Mouse (Mus musculus) T-cell, adult 66 days (primary cell): Measurements from ENCODE around the gene Ikzf2. TPM values are rescaled to one million over a fixed set of nuclear protein-coding genes. Genes with fewer than 3 reads are reported as not detected.

Experiments used
- total RNA-seq, 2 experiments: library from RNA; stranded (reverse); gene quantifications; 3 replicates in 1 of 2; 4 replicates in 1 of 2; pipeline ENCODE4 v1.2.4; 2023

The Ikzf2 gene
- total RNA-seq: 10 to 100 TPM; 59.6 to 70.8 TPM

GRCm38 (mm10) chr1:69687076-69687991 is at the start of gene Ikzf2:
Gene Ikzf2 (minus strand): TSS chr1:69687245.

Other genes starting within 250 kb of the Ikzf2 start
- gene Spag16, start 139.7 kb upstream of the Ikzf2 start, total RNA-seq: not detected